Mouse (Mus musculus) midbrain, embryonic 15.5 days (tissue): Measurements from ENCODE around the gene Herc1. TPM values are rescaled to one million over a fixed set of nuclear protein-coding genes. Genes with fewer than 3 reads are reported as not detected.

Experiments used
- ATAC-seq: fragments of 200-750 bp; cut with Nextera tagmentation; replicated peaks from 2 replicates; pipeline ENCODE4 v1.8.0; 2017; ENCODE audit warnings: moderate TSS enrichment
- H3K27ac ChIP-seq: fragments of 300-500 bp; sonication (generic); 2 replicates; pipeline ENCODE4 v1.5.1; 2015; ENCODE audit warnings: mild to moderate bottlenecking, inconsistent platforms
- H3K27me3 ChIP-seq: fragments of 300-500 bp; sonication (generic); replicated peaks from 2 replicates; pipeline ENCODE4 v1.6.1; 2015; ENCODE audit warnings: inconsistent platforms
- H3K36me3 ChIP-seq: fragments of 300-500 bp; sonication (generic); replicated peaks from 2 replicates; pipeline ENCODE4 v1.6.1; 2015; ENCODE audit warnings: inconsistent platforms
- H3K4me1 ChIP-seq: fragments of 300-500 bp; sonication (generic); 2 replicates; pipeline ENCODE4 v1.6.1; 2015; ENCODE audit warnings: inconsistent platforms
- H3K4me2 ChIP-seq: fragments of 300-500 bp; sonication (generic); 2 replicates; pipeline ENCODE4 v1.6.1; 2015; ENCODE audit warnings: inconsistent platforms, mild to moderate bottlenecking, moderate library complexity
- H3K4me3 ChIP-seq: fragments of 300-500 bp; sonication (generic); 2 replicates; pipeline ENCODE4 v1.5.1; 2015; ENCODE audit warnings: mild to moderate bottlenecking, inconsistent platforms
- H3K9ac ChIP-seq: fragments of 300-500 bp; sonication (generic); 2 replicates; pipeline ENCODE4 v1.6.1; 2015; ENCODE audit warnings: mild to moderate bottlenecking, inconsistent platforms
- H3K9me3 ChIP-seq: fragments of 300-500 bp; sonication (generic); 2 replicates; pipeline ENCODE4 v1.6.1; 2016; ENCODE audit warnings: inconsistent platforms
- WGBS: fragments of 180-500 bp; shearing (Covaris S2); methylation state at CpG from one replicate; pipeline ENCODE4 v1.1.7; 2015; ENCODE audit warnings: mixed read lengths; 5-methylcytosine and 5-hydroxymethylcytosine counted together
- polyA plus RNA-seq: library from polyadenylated mRNA; unstranded; fragments of >200 nt; fragmentation: Nextera tagmentation; extraction: Ambion mirVana; gene quantifications from 2 replicates; pipeline ENCODE4 v1.2.1, GENCODE M21; 2015

Gene Herc1
- 50.5 and 55.2 TPM in 2 replicates for polyA plus RNA-seq

DNA sequence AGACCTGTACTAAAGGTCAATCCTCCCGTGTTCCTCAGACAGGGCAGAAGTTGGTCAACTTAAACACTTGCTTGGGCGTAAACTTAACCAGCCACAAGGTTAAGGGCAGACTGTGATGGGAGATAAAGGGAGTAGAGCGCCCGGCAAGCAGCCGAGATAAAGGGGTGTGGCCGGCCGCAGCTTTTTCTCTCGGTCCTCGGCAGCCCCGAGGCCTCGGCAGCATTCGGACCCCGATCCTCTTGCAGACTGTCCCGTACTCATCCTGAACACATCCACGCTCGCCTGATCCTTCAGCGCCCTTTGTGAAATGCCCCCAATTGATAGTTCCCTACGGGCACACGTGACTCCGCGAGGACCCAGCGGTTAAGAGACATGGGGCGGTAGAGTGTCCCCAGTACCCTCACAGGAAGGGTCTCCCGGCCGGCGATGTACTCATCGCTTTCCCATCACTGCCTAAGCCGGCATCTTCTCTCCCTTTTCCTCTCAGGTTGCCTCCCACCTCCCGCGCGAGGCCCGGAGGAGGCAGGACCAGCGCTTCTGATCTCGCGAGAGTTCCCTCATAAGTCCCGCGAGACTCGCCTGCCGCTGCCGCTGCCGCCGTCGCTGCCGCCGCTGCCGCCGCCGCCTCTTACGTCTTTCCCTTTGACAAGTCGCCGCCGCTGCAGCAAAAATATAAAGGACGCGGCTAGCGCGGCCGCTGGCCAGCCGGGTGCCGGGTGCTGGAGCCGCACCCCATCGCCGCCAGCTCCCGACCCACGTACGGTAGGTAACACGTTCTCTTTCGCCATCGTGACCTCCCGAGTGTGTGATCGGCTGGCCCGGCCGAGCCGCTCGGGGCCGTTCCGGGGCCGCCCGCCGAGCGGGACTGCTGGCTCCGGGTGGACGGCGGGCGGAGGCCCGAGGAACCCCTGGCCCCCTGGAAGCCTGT, at the start of gene Herc1:
Gene Herc1 (plus strand): TSS at position 591 of the 928 bp plus-strand sequence.
- Histone ChIP-seq H3K9ac (peak within 1 kb of the TSS; percentile 98), H3K36me3 (no peaks in the 10 kb centered on the region), H3K27ac (peak within 1 kb of the TSS; percentile 97), H3K27me3 (no peaks in the 10 kb centered on the region), H3K4me3 (peak within 1 kb of the TSS; percentile 85), H3K9me3 (no peaks in the 10 kb centered on the region), H3K4me1 (peaks cover 19% of the 10 kb centered on the region), H3K4me2 (peak within 1 kb of the TSS; percentile 68)
- WGBS, result under 1% methylated on average over 85 of the region's 85 CpGs
- ATAC-seq, result peak; percentile 94

GRCm38 (mm10) chr9:66304320-66305090, 45.7 kb upstream of the Herc1 start:
- Histone ChIP-seq H3K4me2 (0 out of 2 replicates have a peak overlapping the region, but pooled peaks have one; percentile 43), H3K27ac (no peak overlapping the region), H3K4me1 (peaks cover 15% of the 10 kb centered on the region), H3K9me3 (no peaks in the 10 kb centered on the region), H3K27me3 (no peaks in the 10 kb centered on the region), H3K36me3 (no peaks in the 10 kb centered on the region), H3K4me3 (no peak overlapping the region; the same call in 1 of the 2 replicates), H3K9ac (no peak overlapping the region)
- ATAC-seq, result no peak
- 88% methylated on average over 3 of the region's 3 CpGs for WGBS

GRCm38 (mm10) chr9:66305121-66306112, 44.8 kb upstream of the Herc1 start:
- Histone ChIP-seq H3K4me2 (peak overlapping the region; percentile 43), H3K27me3 (no peaks in the 10 kb centered on the region), H3K27ac (peak overlapping the region; percentile 67), H3K9me3 (no peaks in the 10 kb centered on the region), H3K36me3 (no peaks in the 10 kb centered on the region), H3K9ac (no peak overlapping the region), H3K4me3 (peak overlapping the region; percentile 14), H3K4me1 (peaks cover 15% of the 10 kb centered on the region)
- 43% methylated on average over 25 of the region's 25 CpGs for WGBS
- ATAC-seq, result no peak

DNA sequence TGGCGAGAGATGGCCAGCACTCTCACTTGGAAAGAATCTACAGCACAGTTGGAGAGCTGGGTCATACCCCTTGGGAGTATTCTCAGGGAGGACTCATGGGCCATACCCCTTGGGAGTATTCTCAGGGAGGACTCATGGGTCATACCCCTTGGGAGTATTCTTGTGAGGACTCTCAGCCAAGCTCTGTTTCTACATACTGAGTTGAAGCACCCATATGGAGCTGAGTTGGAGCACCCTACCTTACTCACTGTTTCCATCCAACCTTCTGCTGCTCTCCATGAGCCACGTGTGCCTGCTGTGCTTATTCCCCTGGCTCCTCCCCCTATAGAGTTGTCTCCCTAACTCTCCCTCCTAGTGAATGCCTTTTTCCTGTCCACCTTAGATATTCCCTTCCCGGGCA, 43.8 kb upstream of the Herc1 start:
- H3K9ac ChIP-seq, result no peak overlapping the region
- H3K4me2 ChIP-seq, result no peak overlapping the region
- 73% methylated on average over 3 of the region's 3 CpGs for WGBS
- H3K4me3 ChIP-seq, result no peak overlapping the region
- H3K27me3 ChIP-seq, result no peaks in the 10 kb centered on the region
- no peaks in the 10 kb centered on the region for H3K36me3 ChIP-seq
- H3K4me1 ChIP-seq, result peaks cover 15% of the 10 kb centered on the region
- no peak for ATAC-seq
- H3K27ac ChIP-seq, result no peak overlapping the region
- H3K9me3 ChIP-seq, result no peaks in the 10 kb centered on the region

GRCm38 (mm10) chr9:66307341-66307740, 42.9 kb upstream of the Herc1 start:
- H3K9ac ChIP-seq, result no peak overlapping the region
- peaks cover 15% of the 10 kb centered on the region for H3K4me1 ChIP-seq
- H3K27me3 ChIP-seq, result no peaks in the 10 kb centered on the region
- no peaks in the 10 kb centered on the region for H3K9me3 ChIP-seq
- no peaks in the 10 kb centered on the region for H3K36me3 ChIP-seq
- 55% methylated on average over 2 of the region's 2 CpGs for WGBS
- no peak overlapping the region for H3K4me2 ChIP-seq
- no peak for ATAC-seq
- no peak overlapping the region for H3K27ac ChIP-seq
- H3K4me3 ChIP-seq, result no peak overlapping the region

GRCm38 (mm10) chr9:66308741-66309140, 41.5 kb upstream of the Herc1 start:
- no peaks in the 10 kb centered on the region for H3K36me3 ChIP-seq
- 78% methylated on average over 4 of the region's 4 CpGs for WGBS
- H3K4me3 ChIP-seq, result no peak overlapping the region
- H3K9me3 ChIP-seq, result no peaks in the 10 kb centered on the region
- no peak overlapping the region for H3K27ac ChIP-seq
- no peak for ATAC-seq
- H3K27me3 ChIP-seq, result no peaks in the 10 kb centered on the region
- no peak overlapping the region for H3K9ac ChIP-seq
- H3K4me2 ChIP-seq, result no peak overlapping the region
- H3K4me1 ChIP-seq, result peaks cover 15% of the 10 kb centered on the region

DNA sequence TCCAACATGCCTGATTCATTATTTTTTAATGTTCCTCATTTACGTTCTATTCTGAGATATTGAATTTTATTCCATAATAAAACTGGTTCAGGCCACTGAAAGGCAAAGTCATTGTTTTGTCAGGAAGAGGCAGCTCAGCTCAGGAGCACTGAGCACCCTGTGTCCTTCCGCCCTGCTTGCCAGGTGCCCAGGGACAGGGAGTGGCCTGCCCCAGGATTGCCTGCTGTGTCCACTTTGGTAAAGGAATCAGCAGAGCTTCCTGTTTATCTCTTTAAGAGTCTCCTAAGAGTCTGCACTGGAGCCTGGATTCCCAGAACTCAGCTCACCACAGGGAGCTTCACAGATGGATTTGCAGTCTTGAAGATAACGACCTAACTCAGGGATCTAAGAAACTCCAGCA, 38.8 kb upstream of the Herc1 start:
- H3K4me1 ChIP-seq, result no peaks in the 10 kb centered on the region
- H3K27me3 ChIP-seq, result no peaks in the 10 kb centered on the region
- H3K9me3 ChIP-seq, result no peaks in the 10 kb centered on the region
- no peak overlapping the region for H3K27ac ChIP-seq
- no peak overlapping the region for H3K4me2 ChIP-seq
- ATAC-seq, result no peak
- no peaks in the 10 kb centered on the region for H3K36me3 ChIP-seq
- no peak overlapping the region for H3K4me3 ChIP-seq
- 52% methylated on average over 3 of the region's 3 CpGs for WGBS
- H3K9ac ChIP-seq, result no peak overlapping the region

- H3K27ac ChIP-seq, result no peak overlapping the region
- 85% methylated on average over 2 of the region's 2 CpGs for WGBS
- H3K9ac ChIP-seq, result no peak overlapping the region
- ATAC-seq, result no peak
- no peaks in the 10 kb centered on the region for H3K27me3 ChIP-seq
- no peaks in the 10 kb centered on the region for H3K4me1 ChIP-seq
- H3K4me3 ChIP-seq, result no peak overlapping the region
- no peaks in the 10 kb centered on the region for H3K36me3 ChIP-seq
- H3K4me2 ChIP-seq, result no peak overlapping the region
- no peaks in the 10 kb centered on the region for H3K9me3 ChIP-seq
Observed at GRCm38 (mm10) chr9:66316603-66317002, 33.6 kb upstream of the Herc1 start.

DNA sequence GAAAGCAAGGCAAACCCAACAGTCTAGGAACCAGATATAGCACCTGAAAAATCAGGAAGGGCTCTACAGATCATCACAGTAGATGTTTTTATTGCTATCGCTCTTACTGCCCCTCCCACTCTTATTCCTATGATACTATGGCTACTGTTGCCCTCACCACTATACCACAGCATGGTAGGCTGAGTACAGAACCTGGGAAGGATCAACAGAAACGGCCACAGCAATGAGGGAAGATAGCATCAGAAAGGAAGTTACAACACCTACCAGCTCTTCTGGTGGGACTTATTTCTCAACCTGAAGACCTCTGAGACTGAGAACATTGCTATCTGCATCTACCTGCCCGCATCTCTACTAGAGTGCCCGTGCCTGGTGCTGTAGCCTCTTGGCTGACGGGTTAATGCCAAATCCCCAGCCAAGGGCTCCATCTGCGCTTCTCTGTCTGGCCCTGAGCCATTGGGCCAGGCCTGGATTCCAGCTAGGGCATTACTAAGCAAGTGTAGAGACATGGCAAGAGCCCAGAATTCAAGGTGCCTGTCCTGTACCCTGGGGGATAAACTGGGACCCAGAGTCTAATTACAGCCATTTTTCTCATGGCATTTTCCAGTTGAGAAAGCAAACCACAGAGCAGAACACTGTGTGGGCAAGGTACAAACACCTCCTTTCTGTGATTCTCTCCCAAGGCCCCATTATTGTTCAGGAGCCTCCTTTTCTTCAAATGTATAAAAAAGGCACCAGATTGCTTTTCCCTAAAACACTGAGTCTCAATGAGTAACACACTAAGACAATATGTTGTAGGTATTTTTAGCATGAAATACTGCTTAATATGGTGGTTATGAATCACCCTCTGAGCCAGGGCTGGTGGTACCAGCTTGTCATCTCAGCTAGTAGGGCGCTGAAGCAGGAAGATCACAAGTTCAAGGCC, 28.0 kb upstream of the Herc1 start:
- no peak for ATAC-seq
- H3K9ac ChIP-seq, result no peak overlapping the region
- no peaks in the 10 kb centered on the region for H3K36me3 ChIP-seq
- no peak overlapping the region for H3K4me2 ChIP-seq
- H3K27me3 ChIP-seq, result no peaks in the 10 kb centered on the region
- H3K4me1 ChIP-seq, result no peaks in the 10 kb centered on the region
- H3K27ac ChIP-seq, result no peak overlapping the region
- 83% methylated on average over 7 of the region's 7 CpGs for WGBS
- no peaks in the 10 kb centered on the region for H3K9me3 ChIP-seq
- H3K4me3 ChIP-seq, result no peak overlapping the region

GRCm38 (mm10) chr9:66326879-66327278, 23.4 kb upstream of the Herc1 start:
- Histone ChIP-seq H3K4me1 (no peaks in the 10 kb centered on the region), H3K4me3 (no peak overlapping the region), H3K4me2 (no peak overlapping the region), H3K27ac (no peak overlapping the region), H3K27me3 (no peaks in the 10 kb centered on the region), H3K9me3 (no peaks in the 10 kb centered on the region), H3K9ac (no peak overlapping the region), H3K36me3 (no peaks in the 10 kb centered on the region)
- ATAC-seq, result no peak
- 86% methylated on average over 2 of the region's 2 CpGs for WGBS

DNA sequence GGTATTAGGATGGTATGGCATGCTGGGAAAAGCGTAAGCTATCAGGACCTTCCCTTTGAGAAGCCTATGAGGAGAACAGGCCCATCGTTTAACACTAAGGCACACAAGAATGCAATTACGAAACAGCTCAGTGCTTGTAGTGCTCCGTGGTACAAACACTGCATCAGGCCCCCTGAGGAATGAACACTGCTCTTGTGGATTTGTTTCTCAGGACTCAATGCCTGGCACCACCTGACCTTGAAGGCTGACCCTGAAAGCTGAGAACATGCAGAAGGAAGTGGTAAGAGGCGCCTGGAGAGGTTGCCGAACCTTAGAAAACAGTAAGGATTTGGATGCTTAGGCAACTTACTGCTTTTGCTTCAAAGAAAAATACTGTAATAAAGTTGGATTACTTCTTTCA, 20.8 kb upstream of the Herc1 start:
- H3K9ac ChIP-seq, result no peak overlapping the region
- no peaks in the 10 kb centered on the region for H3K27me3 ChIP-seq
- H3K4me1 ChIP-seq, result no peaks in the 10 kb centered on the region
- H3K4me2 ChIP-seq, result no peak overlapping the region
- ATAC-seq, result no peak
- H3K27ac ChIP-seq, result no peak overlapping the region
- WGBS, result 66% methylated on average over 6 of the region's 6 CpGs
- H3K4me3 ChIP-seq, result no peak overlapping the region
- H3K9me3 ChIP-seq, result no peaks in the 10 kb centered on the region
- no peaks in the 10 kb centered on the region for H3K36me3 ChIP-seq
